Mouse (Mus musculus) mouse embryonic stem cell (cell line): ENCODE data around the gene Dlx6.

Source experiments
- in situ Hi-C, 2 experiments: fragments of 300-500 bp; cut with MboI; formaldehyde crosslinking; loops; 1 replicate in 1 of 2; 3 replicates in 1 of 2; pipeline ENCODE4 v1.14.3; 2019 to 2020; ENCODE audit warnings: low sequenced_read_pairs in 2 of 2, low pct_unique_long_range_greater_than_20kb in 1 of 2, mixed read lengths in 1 of 2; ENCODE audit not compliant: unreplicated experiment in 1 of 2

Dlx6 gene

DNA sequence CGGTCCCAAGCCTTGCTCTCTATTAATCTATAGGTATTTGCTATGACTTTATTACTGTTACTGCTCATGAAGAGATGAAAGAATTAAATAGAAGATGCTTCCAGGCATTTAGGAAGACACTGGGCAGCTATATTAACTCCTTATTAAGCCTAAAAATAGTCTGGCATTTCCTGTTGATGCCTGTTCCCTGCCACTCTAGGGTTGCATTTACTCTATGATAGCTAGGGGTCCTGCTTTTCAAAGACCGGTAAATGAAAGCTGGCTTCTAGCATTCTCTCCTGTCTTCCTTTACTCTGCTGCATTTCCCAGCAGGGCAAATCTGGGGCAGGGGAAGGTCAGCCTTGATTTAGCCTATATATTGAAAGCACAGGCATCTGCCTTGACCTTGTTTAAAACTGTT lies 5.4 kb upstream of the Dlx6 start:
- in situ Hi-C loops, result loop anchor here (25.0 kb wide), 3 partner anchors 570 to 845 kb away; no protein-coding TSS in a partner anchor

DNA sequence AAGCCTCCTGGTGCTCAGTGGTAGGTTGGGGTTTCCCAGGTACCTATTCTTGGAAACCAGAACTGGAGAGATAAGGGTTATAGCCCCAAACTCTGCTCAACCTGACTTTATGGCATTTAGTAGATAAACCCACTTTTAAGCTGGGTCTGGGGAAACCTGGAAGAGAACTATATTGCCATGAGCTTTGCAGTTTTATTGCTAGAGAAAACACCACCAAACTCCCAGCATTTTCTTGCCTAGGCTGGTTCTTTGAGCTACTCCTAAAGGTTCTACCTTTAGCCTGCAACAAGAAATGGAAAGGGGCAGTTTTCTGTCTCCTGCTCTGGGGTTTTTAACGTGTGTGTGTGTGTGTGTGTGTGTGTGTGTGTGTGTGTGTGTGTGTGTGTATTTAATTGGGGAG lies 4.6 kb upstream of the Dlx6 start:
- in situ Hi-C loops, result loop anchor here (25.0 kb wide), 3 partner anchors 571 to 846 kb away; no protein-coding TSS in a partner anchor

DNA sequence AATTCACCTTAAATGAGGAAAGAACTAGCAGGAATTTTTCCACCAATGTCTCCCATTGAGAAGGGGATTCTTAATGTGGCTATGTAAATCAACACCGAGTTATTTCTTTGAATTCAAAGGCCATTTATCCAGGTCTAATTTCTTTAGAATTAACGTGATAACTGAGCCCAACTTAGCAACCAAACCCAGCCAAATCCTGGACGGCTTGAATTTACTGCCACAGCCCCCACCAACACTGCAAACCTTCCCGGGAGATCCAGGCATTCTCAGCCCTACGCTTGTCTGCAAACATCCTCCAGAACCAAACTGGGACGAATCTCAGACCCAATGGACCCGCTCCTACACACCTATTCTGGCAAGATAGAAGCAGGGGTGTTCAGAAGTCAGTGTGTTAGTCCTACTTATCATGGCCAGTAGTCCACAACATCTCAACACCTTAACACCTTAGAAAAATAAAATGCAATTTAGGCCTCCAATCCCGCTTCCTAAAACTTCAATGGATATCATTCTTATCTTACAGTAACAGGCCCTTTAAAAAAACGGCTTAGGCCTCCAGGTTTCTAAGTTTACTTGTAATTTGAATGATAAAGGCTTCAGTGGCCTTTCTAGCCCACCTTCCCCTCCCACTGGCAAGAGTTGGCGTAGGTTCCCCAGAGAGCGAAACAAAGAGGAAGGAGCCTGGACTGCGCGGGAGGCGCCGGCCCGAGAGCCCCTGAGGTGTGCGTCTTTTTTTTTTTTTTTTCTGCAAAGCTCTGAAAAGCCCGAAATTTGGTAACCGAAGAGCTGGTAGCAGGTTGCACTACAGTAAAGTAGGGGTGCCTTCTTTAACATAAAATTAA lies 3.8 kb upstream of the Dlx6 start:
- in situ Hi-C loops, result loop anchor here (25.0 kb wide), 3 partner anchors 572 to 847 kb away; no protein-coding TSS in a partner anchor

DNA sequence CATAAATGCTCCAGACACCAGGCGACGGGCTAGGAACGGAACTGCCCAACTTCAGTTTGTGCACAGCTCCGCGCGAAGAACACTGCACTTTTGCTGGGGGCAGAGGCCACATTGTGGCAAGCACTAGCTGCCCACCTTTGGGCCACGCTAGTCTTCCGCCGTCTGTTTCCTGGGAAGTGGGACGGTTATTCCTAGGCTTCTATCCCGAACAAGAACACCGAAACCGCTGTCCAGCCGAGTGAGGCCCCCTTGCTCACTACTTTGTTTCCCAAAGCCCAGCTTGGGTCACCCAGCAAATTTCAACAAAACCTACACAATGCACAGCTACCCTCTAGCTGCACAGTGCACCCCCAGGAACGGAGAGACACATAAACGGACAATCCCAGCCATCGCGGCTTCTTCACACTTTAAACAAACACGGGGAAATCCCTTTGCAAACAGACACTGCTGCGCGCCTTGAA lies 3.2 kb upstream of the Dlx6 start:
- in situ Hi-C loops, result loop anchor here (25.0 kb wide), 3 partner anchors 573 to 848 kb away; no protein-coding TSS in a partner anchor

DNA sequence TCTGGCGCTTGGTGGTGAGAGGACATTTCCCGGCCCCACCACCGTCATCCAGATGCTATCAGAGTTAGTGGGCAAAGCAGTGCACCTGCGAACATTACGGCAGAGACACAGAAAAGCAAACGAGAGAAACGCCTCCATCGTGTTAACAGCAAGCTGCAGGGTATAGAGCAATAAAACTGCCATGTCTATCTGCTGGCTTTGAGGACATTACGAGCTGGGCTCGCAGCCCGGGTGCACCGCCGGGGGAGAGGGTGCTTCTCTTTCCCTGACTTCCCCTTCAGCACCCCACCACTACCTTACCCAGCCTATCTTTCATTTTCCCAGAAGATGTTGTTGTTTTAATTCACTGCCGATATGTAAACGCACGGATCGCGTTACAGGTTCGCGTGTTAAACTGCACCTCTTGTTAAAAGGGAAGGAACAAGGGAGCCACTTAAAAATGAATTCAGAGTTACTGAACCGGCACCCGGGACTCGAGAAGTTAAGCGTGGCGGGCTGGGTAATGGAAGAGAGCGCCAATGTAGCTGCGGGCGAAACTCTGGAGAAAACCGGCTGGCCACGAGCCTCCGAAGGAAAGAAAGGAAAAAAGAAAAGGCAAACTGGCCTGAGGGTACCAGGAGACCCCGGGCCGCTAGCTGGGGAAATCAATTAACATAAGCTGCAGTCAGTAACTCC lies 2.6 kb upstream of the Dlx6 start:
- in situ Hi-C loops, result loop anchor here (25.0 kb wide), 3 partner anchors 573 to 848 kb away; no protein-coding TSS in a partner anchor

DNA sequence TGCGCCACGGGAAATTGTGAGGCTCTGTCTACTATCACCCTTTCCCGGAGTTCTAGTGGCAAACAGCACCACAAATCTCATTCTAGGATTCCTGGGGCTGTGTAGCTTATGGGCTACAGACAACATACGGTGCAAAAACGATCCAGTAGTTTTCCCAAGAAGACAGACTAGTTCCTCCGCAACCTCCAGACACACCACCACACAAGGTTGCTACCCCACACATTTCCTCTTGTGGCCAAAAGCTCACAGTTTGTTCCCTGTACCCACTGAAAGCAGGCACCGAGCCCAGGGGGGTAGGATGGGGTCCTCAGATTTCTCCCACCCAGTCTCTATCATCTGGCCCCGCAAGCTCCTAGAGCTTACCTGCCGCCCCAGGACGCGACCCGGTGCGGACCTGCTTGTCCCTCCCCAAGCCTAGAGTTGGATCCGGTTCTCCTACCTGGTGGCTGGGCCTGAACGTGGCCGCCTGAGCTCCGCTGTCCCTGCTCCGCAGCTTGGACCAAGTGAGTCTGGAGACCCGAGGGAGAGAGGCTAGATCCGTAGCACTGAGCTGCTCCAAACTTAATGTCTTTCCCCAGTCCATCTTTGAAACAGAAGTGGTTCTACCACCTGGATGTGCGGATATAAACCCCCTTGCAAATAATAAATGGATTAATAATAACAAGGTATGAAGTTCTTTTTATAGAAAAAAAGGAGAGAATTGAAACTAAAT lies 1.9 kb upstream of the Dlx6 start:
- in situ Hi-C loops, result loop anchor here (25.0 kb wide), 3 partner anchors 574 to 849 kb away; no protein-coding TSS in a partner anchor

DNA sequence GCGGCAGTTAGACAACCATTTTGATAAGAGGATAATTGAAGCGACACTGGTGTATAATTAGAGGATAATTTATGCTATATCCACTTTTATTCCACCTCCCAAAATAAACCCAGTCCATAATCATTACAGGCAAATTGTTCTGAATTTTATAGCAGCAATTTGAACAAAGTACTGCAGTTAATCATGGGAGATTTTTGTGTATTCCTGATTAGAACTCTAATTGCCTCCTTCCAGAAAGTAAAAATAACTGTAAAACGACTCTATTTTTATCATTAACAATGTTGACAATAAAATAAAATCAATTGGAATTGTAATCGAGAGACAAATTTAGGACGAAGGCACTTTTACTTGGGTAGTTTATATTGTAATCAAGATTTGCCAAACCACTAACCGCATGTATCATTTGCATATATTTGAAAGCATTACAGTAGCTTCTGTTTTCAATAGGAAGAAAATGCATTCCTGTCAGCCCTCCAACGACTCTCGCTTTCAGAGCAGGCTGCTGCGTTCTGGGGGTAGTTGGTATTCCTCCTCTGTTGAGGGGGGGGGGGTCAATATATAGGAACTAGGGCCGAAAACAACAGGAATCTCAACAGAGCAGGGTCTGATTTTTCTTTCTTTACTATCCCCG lies 1.2 kb upstream of the Dlx6 start:
- in situ Hi-C loops, result loop anchor here (25.0 kb wide), 3 partner anchors 575 to 850 kb away; no protein-coding TSS in a partner anchor

DNA sequence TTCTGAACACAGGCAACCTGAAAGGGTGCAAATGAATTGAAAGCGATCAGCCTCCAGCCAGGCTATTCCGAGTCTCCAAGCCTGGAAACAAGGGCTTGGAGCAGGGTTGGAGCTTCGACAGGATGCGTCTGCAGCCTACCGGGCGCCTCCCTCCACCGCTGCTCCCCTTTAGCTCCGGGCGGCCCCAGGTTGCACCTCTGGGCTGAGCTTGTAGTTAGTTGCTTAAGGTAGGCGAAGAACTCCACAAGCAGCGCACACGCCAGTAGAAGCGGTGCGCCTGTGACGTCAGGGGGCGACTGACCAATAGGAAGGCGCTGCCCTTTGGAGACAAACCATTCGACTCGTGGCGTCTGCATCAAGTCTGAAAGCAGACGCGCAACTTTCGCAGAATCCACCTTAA lies 523 bp upstream of the Dlx6 start:
- in situ Hi-C loops, result loop anchor here (25.0 kb wide), 3 partner anchors 575 to 850 kb away; no protein-coding TSS in a partner anchor

DNA sequence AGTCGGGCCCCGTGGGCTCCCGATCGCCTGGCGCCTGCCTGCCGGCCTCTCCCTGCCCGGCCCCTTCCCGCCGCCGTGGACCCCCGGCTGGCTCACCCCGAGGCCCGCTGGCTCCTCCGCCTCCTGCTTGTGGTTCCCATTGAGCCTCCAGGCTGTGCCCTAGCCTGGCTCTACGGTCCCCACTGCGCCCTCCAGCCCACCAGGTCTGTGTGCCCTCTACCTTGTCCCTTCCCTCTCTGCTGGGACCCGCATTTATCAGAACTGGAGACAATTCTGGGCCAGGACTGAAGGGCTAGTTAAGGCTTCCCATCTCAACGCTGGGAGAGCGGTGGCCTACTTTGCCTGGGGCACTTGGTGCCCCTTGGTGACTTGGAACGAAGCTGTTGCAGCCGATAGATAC lies 821 bp downstream of the Dlx6 start:
- in situ Hi-C loops, result loop anchor here (25.0 kb wide), 3 partner anchors 577 to 852 kb away; no protein-coding TSS in a partner anchor

DNA sequence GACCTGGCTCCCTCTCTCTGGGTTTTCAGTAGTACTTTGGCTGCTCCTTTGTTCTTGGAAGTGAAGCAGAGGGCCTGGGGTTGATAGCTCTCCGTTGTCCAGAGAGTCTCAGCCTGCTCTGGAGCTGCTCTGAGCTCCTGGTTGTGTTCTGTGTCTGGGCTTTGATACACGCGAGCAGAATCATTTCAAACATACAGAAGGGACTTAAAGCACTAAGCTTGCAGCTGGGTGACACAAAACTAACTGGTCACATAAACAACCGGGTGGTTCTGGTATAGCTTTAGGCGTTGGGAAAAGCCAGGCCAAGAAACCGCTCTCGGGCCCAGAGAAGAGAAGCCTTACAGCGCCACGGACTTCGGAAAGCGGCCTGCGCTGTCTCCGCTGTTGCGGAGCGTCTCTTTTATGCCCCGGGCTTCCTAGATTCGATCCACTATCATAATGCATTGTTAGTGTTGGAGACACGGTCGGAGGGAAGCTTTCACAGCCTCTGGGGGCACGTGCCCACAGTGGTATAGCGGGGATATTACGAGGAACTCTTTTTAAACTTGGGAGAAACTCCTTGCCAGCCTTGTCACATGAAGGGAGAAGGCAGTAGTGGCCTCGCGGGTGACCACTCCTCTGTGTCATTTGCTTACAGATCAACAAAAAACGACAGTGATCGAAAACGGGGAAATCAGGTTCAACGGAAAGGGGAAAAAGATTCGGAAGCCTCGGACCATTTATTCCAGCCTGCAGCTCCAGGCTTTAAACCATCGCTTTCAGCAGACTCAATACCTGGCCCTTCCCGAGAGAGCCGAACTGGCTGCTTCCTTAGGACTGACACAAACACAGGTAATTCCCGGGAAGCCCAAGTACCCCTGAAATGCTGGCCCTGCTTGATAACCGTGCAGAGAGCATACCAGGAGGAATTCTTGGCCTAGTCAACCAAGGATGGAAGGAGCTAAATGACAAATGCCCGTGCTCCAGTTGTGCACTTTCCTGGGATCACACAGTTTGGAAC lies 1.6 kb downstream of the Dlx6 start:
- in situ Hi-C loops, result loop anchor here (25.0 kb wide), 3 partner anchors 577 to 852 kb away; no protein-coding TSS in a partner anchor

DNA sequence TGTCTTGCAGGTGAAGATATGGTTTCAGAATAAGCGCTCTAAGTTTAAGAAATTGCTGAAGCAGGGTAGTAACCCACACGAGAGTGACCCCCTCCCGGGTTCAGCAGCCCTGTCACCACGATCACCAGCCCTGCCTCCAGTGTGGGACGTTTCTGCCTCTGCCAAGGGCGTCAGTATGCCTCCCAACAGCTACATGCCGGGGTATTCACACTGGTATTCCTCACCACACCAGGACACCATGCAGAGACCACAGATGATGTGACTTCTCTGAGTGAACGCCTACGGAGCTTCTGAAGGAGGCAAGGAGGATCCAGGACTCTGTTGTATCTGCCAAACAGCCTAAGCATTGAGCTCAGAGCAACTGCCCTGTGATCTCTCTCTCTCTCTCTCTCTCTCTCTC lies 3.9 kb downstream of the Dlx6 start:
- in situ Hi-C loops, result loop anchor here (25.0 kb wide), 3 partner anchors 580 to 855 kb away; no protein-coding TSS in a partner anchor

DNA sequence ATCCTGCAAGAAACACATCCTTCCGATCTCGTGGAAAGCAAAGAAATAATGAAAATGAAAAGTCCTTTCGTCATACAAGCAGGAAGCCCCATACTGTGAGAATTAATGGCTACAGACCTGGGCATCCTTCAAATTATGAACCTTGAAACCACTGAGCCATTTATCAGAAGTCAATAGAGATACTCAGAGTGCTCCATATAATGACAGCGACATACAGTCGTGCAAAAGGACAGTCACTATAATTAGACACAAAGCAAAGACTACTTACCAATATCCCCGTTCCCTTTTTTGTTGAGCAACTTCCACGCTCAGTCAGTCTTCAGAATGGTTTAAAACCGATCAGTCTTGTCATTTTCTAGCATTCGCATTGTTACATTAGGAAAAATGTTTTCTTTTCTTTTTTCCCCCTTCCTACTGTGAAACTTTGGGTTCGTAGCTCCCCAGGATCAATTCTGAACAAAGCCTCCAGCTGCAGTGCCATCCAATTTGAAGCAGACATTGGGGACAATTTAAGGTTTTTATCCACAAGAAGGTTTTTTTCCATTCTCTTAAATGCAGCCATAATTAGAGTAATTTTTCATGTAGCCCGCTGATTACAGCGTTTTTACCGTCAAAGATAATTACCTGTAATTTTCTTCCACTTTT lies 6.0 kb downstream of the Dlx6 start:
- in situ Hi-C loops, result loop anchor here (25.0 kb wide), 3 partner anchors 582 to 857 kb away; no protein-coding TSS in a partner anchor

DNA sequence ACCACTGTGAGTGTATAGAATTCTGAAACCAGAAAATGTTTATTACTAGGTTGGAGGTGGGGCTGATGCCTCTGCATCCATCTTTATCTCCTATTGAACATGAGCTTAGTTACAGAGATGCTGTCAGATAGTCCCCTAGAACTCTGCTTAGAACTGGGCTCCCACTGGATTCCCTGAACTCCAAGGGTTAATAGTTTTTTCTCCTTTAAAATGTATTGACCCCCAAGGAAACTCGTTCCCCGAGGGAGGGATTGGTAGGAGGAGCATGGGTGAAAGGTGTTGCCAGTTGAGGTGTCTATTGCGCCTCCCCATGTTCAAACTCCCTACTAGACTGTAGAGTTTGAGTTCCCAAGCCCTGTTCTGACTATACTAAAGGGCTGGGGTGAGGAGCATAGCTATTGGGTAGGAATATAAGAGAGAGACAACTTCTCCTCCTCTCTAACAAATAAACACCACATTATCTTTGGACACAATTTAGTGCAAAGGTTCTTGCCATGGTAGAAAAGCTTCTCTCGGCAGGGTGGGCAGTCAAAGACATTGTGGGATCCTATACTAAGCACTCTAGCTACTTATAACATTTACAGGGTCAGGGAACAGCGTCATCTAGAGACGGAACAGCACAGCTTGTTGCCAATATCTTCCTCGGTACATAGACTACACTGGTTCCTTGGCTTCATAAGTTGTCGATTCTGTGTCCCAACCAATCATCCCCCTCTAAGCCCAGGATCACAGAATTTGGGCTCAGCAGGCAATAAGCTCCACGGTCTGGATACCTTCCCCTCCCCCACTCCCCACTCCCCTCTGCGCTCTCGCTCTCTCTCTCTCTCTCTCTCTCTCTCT lies 7.0 kb downstream of the Dlx6 start:
- in situ Hi-C loops, result loop anchor here (25.0 kb wide), 3 partner anchors 583 to 858 kb away; no protein-coding TSS in a partner anchor

DNA sequence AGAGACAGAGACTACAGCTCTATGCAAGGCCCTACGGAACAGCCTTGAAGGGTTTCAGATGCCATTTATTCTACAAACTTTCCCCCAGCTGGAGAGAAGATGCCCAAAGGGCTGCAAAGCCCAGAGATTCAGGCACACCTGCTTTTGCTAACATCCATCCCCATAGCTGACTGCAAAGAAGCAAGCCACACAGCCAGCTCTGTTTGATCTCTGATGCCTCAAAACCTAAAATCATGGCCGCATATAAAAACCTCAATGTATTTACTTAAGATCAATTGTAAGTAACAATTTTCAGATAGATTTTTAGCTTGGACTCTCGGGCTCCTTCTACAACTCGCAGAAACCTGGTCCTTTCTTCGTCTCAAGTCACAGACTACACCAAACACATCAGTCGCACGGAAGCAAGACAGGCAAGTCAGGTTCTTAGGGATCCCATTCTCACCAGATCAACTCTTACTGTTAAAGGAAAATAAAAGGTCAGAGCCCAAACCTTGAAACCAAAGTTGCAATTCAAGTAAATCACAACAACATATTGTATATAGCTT lies 7.8 kb downstream of the Dlx6 start:
- in situ Hi-C loops, result loop anchor here (25.0 kb wide), 3 partner anchors 584 to 859 kb away; no protein-coding TSS in a partner anchor

DNA sequence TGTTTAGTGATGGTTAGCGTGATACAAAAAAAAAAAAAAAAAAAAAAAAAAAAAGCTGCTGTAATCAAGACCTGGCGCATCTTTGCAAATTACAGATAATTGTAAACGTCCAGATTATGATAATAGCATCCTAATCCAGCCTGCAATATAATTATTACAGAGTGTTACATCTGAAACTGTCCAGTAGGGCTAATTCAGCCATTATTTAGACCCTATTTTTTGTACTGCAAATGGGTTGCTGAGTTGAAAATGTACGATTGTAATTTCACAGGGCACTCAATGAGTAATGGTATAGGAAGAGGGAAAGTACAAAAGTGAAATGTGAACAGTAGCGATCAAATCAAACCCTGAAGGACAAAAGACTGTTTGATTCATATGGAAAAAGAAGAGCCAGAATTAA lies 8.6 kb downstream of the Dlx6 start:
- in situ Hi-C loops, result loop anchor here (25.0 kb wide), 3 partner anchors 584 to 859 kb away; no protein-coding TSS in a partner anchor
